Mouse (Mus musculus): Measurements from ENCODE around the gene Ptar1. TPM values are rescaled to one million over a fixed set of nuclear protein-coding genes. Genes with fewer than 3 reads are reported as not detected.
"Not testable (repeated sequence)": the region's sequence is repeated elsewhere in the genome, so short reads cannot be mapped to it uniquely, and the experiment has no call there.

Ptar1 gene
- polyA plus RNA-seq, 1 experiment, result 0.03 TPM

GRCm38 (mm10) chr19:23668142-23668655, 19.0 kb upstream of the Ptar1 start:
- Histone ChIP-seq H3K4me3 (replicated peaks) (no peak overlapping the region), H3K4me1 (ENCODE audit: control insufficient read depth) (no peaks in the 10 kb centered on the region), H3K27me3 (ENCODE audit: control insufficient read depth) (no peaks in the 10 kb centered on the region), H3K9me3 (ENCODE audit: control insufficient read depth, low read length) (peaks cover under 1% of the 10 kb centered on the region; the same call in 1 of the 2 replicates), H3K36me3 (ENCODE audit: control insufficient read depth) (no peaks in the 10 kb centered on the region)
- no peak for TF ChIP-seq GATA1 (IDR thresholded peaks at IDR 0.05; ENCODE audit: low read length)
- no peak for TF ChIP-seq TAL1 (IDR thresholded peaks at IDR 0.05; ENCODE audit: low read length)

DNA sequence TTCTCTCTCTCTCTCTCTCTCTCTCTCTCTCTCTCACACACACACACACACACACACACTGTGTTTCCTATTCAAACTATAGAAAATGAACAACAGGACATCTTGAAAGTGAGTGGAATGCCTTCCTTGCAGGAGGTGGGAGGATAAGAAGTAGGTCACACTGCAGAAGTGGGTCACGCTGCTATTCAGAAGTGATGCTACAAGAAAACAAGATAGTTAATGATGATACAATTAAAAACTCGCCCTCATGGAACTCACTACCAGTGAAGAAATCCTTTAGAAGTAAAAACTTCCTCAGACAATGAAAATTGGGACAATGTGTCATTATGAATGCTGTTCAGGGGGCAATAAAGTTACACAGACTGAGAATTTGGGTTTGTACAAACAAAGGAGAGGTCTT, 14.2 kb upstream of the Ptar1 start:
- Histone ChIP-seq H3K4me3 (replicated peaks) (no peak overlapping the region), H3K4me1 (ENCODE audit: control insufficient read depth) (no peaks in the 10 kb centered on the region), H3K27me3 (ENCODE audit: control insufficient read depth) (no peaks in the 10 kb centered on the region), H3K36me3 (ENCODE audit: control insufficient read depth) (no peaks in the 10 kb centered on the region), H3K9me3 (ENCODE audit: control insufficient read depth, low read length) (peaks cover 5% of the 10 kb centered on the region)
- TF ChIP-seq GATA1 (IDR thresholded peaks at IDR 0.05; ENCODE audit: low read length) (no peak), TAL1 (IDR thresholded peaks at IDR 0.05; ENCODE audit: low read length) (no peak)

DNA sequence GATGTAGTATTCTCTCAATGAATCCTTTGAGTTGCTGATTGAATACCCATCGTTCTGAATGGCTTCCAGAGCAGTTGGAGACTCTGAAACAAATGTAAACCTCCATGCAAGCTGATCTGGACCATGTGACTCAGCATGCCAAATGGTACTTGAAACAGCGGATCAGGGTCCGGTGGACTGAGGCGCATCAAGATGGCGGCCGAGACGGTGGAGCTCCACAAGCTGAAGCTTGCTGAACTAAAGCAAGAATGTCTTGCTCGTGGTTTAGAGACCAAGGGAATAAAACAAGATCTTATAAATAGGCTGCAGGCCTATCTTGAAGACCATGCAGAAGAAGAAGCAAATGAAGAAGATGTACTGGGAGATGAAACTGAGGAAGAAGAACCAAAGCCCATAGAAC, 11.6 kb upstream of the Ptar1 start:
- H3K9me3 ChIP-seq (ENCODE audit: control insufficient read depth, low read length); H3K4me3 ChIP-seq (replicated peaks); H3K36me3 ChIP-seq (ENCODE audit: control insufficient read depth); H3K27me3 ChIP-seq (ENCODE audit: control insufficient read depth); H3K4me1 ChIP-seq (ENCODE audit: control insufficient read depth): not testable (repeated sequence)

DNA sequence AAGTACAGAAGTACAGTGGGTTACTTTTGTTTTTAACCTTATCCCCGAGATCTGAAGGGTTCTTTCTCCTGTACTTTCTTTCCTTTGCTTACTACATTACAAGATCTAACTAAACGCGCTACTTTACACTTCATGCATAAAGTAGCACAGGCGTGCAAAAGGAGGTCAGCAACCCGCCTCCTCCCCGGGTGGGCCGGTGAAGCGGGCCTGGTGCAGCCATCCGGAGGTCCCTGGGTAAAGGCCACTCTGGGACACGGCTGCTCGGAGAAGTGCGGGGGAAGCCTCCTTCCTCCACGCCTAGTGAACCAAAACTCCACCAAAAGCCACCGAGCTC, 300 bp upstream of the Ptar1 start:
- Histone ChIP-seq H3K36me3 (ENCODE audit: control insufficient read depth) (peaks cover 3% of the 10 kb centered on the region), H3K9me3 (ENCODE audit: control insufficient read depth, low read length) (no peaks in the 10 kb centered on the region), H3K4me3 (replicated peaks) (peak overlapping the region; percentile 96), H3K4me1 (ENCODE audit: control insufficient read depth) (peaks cover 30% of the 10 kb centered on the region), H3K27me3 (ENCODE audit: control insufficient read depth) (no peaks in the 10 kb centered on the region)
- no peak for TF ChIP-seq GATA1 (IDR thresholded peaks at IDR 0.05; ENCODE audit: low read length)

DNA sequence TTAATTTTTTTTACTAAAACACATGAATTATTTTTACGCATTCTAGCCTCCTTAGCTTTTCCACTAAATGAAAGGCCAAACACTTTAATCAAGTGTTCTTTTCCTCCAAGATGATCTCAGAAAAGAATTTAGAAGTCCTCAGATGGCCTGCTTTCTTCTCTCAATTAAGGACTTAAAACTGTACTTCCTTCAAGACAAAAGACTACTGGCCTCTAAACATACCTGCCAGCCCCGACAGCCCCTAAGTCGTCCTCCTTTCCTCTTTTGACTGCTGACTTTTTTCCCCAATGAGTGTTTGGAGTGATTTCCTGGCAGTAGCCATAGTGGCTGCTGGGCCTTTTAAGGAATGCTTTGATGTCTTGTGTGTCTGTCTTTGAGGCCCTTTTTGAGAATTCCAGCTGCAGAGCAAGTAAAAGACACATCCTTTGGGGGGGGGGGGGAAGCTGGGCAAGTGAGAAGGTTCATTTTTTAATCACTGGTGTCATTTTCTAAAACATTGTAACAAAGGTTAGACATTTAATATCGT, 1.3 kb downstream of the Ptar1 start:
- Histone ChIP-seq H3K4me1 (ENCODE audit: control insufficient read depth) (peaks cover 30% of the 10 kb centered on the region), H3K36me3 (ENCODE audit: control insufficient read depth) (peaks cover 3% of the 10 kb centered on the region), H3K27me3 (ENCODE audit: control insufficient read depth) (no peaks in the 10 kb centered on the region), H3K9me3 (ENCODE audit: control insufficient read depth, low read length) (no peaks in the 10 kb centered on the region), H3K4me3 (replicated peaks) (peak overlapping the region; percentile 96)
- no peak for TF ChIP-seq TAL1 (IDR thresholded peaks at IDR 0.05; ENCODE audit: low read length)
- no peak for TF ChIP-seq GATA1 (IDR thresholded peaks at IDR 0.05; ENCODE audit: low read length)

GRCm38 (mm10) chr19:23694344-23694743, 7.1 kb downstream of the Ptar1 start:
- Histone ChIP-seq H3K27me3 (ENCODE audit: control insufficient read depth) (no peaks in the 10 kb centered on the region), H3K4me3 (replicated peaks) (no peak overlapping the region), H3K4me1 (ENCODE audit: control insufficient read depth) (peaks cover 13% of the 10 kb centered on the region), H3K36me3 (ENCODE audit: control insufficient read depth) (peaks cover 51% of the 10 kb centered on the region), H3K9me3 (ENCODE audit: control insufficient read depth, low read length) (no peaks in the 10 kb centered on the region)
- TF ChIP-seq GATA1 (IDR thresholded peaks at IDR 0.05; ENCODE audit: low read length), result no peak
- no peak for TF ChIP-seq TAL1 (IDR thresholded peaks at IDR 0.05; ENCODE audit: low read length)

- no peaks in the 10 kb centered on the region for H3K4me1 ChIP-seq (ENCODE audit: control insufficient read depth)
- no peaks in the 10 kb centered on the region for H3K9me3 ChIP-seq (ENCODE audit: control insufficient read depth, low read length)
- peaks cover 64% of the 10 kb centered on the region for H3K36me3 ChIP-seq (ENCODE audit: control insufficient read depth)
- TF ChIP-seq GATA1 (IDR thresholded peaks at IDR 0.05; ENCODE audit: low read length), result no peak
- no peak for TF ChIP-seq TAL1 (IDR thresholded peaks at IDR 0.05; ENCODE audit: low read length)
- H3K4me3 ChIP-seq (replicated peaks), result no peak overlapping the region
- H3K27me3 ChIP-seq (ENCODE audit: control insufficient read depth), result no peaks in the 10 kb centered on the region
Observed at GRCm38 (mm10) chr19:23697861-23698260, 10.6 kb downstream of the Ptar1 start.

GRCm38 (mm10) chr19:23698366-23698765, 11.1 kb downstream of the Ptar1 start:
- Histone ChIP-seq H3K4me1 (ENCODE audit: control insufficient read depth) (no peaks in the 10 kb centered on the region), H3K9me3 (ENCODE audit: control insufficient read depth, low read length) (no peaks in the 10 kb centered on the region), H3K4me3 (replicated peaks) (no peak overlapping the region), H3K27me3 (ENCODE audit: control insufficient read depth) (no peaks in the 10 kb centered on the region), H3K36me3 (ENCODE audit: control insufficient read depth) (peaks cover 70% of the 10 kb centered on the region)
- no peak for TF ChIP-seq GATA1 (IDR thresholded peaks at IDR 0.05; ENCODE audit: low read length)
- no peak for TF ChIP-seq TAL1 (IDR thresholded peaks at IDR 0.05; ENCODE audit: low read length)

DNA sequence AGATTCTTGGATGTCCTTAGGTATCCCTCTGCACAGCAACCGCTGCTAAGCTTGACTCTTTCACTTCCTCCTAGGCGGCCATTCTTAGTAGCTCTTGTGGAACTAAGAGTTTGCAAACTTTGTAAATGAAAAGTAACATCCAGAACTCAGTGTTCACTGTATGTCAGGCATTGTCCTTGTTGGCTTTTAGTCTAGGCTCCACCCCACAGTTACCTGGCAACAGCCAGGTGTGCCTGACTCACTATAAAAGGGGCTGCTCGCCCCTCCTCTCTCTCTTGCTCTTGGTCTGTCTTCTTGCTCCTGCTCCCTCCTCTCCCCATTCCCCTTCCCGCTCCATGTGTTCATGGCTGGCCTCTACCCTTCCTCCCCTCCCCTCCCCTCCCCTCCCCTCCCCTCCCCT, 11.9 kb downstream of the Ptar1 start:
- Histone ChIP-seq H3K4me3 (replicated peaks) (no peak overlapping the region), H3K9me3 (ENCODE audit: control insufficient read depth, low read length) (no peaks in the 10 kb centered on the region), H3K36me3 (ENCODE audit: control insufficient read depth) (peaks cover 70% of the 10 kb centered on the region), H3K27me3 (ENCODE audit: control insufficient read depth) (no peaks in the 10 kb centered on the region), H3K4me1 (ENCODE audit: control insufficient read depth) (no peaks in the 10 kb centered on the region)
- TF ChIP-seq GATA1 (IDR thresholded peaks at IDR 0.05; ENCODE audit: low read length) (no peak), TAL1 (IDR thresholded peaks at IDR 0.05; ENCODE audit: low read length) (no peak)

- Histone ChIP-seq H3K4me1 (ENCODE audit: control insufficient read depth) (no peaks in the 10 kb centered on the region), H3K36me3 (ENCODE audit: control insufficient read depth) (peaks cover 64% of the 10 kb centered on the region), H3K27me3 (ENCODE audit: control insufficient read depth) (no peaks in the 10 kb centered on the region), H3K4me3 (replicated peaks) (no peak overlapping the region), H3K9me3 (ENCODE audit: control insufficient read depth, low read length) (no peaks in the 10 kb centered on the region)
- TF ChIP-seq TAL1 (IDR thresholded peaks at IDR 0.05; ENCODE audit: low read length), result no peak
- no peak for TF ChIP-seq GATA1 (IDR thresholded peaks at IDR 0.05; ENCODE audit: low read length)
Observed at GRCm38 (mm10) chr19:23702896-23703295, 15.7 kb downstream of the Ptar1 start.
